Mouse (Mus musculus): ENCODE measurements around the gene Ears2.
A peak's percentile ranks its signal among the peaks of the same experiment; 100 is the strongest.

The Ears2 gene

GRCm38 (mm10) chr7:122066945-122067516 is at the start of gene Ears2, which contains the start of gene Ubfd1:
Gene Ears2 (minus strand): TSS chr7:122067263.
Gene Ubfd1 (plus strand): TSS chr7:122067175.
- DNase-seq (ENCODE audit: low read depth, low spot score), result peak; percentile 97

DNA sequence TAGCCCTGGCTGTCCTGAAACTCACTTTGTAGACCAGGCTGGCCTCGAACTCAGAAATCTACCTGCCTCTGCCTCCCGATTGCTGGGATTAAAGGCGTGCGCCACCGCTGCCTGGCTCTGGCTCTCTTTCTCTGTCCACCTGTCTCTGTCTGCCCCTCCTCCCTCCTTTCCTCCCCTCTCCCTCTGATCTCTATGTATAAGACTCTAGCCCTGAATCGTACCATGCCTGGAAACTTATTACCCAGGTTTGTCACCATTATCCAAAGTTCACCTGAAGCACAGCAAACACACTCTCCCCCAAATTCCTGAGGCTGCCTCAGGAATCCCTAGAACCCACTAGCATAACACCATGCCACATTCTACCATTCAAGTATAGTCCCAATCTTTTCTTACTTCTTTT is 41.1 kb upstream of the Ears2 start:
- DNase-seq (ENCODE audit: low read depth, low spot score), result no peak

DNA sequence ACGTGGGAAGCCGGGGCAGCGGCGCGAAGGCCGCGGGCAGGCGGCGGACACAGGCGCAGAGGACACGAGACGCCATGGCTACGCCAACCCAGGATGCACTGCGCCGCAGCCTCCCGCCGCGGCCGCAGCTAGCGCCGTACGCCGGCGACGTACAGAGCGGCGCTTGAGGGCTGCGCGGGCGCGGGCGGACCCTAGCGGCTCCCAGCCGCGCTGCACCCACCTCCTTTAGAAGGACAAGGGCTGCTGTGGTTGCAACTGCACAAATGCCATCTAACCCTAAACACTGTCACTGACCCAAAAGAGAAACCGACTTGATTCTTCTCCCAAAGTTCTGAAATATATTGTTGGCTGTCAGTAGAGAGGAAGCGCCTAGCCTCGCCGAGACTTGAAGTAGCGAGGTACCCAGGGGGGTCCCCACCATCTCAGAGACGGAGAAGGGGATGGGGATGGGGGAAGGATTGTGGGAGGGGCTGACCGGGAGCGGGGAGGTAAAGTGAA is 34.7 kb upstream of the Ears2 start, which contains the start of gene Ndufab1:
Ndufab1 (minus strand) TSS at position 140 of the 498 bp plus-strand sequence.
- peak; percentile 89 for DNase-seq (ENCODE audit: low read depth, low spot score)

DNA sequence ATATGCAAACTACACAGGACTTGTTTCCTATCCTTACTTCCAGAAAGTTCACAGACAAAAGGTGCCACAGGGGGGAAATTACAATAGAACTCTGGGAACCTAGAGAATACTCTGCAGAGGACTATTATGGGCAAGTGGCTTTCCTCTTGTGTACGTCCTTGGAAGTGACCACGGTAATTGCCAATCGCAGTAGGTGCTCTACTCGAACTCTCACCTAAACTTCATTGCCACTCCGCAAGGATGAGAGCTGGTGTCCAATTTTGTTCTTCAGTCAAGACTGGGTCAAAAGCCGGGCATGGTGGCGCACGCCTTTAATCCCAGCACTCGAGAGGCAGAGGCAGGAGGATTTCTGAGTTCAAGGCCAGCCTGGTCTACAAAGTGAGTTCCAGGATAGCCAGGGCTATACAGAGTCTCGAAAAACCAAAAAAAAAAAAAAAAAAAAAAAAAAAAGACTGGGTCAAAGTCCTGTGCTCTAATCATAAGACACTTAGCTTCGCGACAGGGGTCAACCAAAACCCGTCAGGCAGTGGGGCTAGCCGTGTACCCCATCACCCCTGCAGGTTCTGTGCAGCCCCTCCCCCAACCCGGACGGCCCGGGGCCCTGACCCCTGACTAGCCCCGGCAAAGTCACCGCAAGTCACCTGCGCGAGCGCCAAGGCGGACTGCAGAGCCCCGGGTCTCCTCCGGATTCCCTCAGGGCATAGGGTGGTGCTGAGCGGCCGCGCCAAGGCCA is 34.1 kb upstream of the Ears2 start:
- DNase-seq (ENCODE audit: low read depth, low spot score), result peak; percentile 42

- DNase-seq (ENCODE audit: low read depth, low spot score), result peak; percentile 87
Measured at GRCm38 (mm10) chr7:122099222-122099621, 32.2 kb upstream of the Ears2 start.

DNA sequence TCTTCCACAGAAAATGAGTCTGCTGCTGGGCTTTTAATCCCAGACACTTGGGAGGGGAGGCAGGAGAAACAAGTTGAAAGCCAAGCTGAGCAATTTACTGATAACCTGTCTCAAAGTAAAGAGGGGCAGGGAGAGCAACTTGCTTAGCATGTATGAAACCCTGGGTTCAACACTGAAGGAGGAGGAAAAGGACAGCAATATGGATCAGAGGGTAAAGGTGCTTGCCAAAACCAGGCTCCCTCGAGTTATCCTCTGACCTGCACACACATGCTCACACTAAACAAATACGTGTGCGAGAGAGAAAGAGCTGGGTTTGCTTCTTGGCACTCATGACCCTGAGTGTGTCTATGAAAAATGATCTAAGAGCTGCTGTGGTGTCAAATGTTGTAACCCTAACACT is 30.9 kb upstream of the Ears2 start:
- DNase-seq (ENCODE audit: low read depth, low spot score), result no peak

- peak; percentile 71 for DNase-seq (ENCODE audit: low read depth, low spot score)
Measured at GRCm38 (mm10) chr7:122094564-122095330, 27.7 kb upstream of the Ears2 start.

DNA sequence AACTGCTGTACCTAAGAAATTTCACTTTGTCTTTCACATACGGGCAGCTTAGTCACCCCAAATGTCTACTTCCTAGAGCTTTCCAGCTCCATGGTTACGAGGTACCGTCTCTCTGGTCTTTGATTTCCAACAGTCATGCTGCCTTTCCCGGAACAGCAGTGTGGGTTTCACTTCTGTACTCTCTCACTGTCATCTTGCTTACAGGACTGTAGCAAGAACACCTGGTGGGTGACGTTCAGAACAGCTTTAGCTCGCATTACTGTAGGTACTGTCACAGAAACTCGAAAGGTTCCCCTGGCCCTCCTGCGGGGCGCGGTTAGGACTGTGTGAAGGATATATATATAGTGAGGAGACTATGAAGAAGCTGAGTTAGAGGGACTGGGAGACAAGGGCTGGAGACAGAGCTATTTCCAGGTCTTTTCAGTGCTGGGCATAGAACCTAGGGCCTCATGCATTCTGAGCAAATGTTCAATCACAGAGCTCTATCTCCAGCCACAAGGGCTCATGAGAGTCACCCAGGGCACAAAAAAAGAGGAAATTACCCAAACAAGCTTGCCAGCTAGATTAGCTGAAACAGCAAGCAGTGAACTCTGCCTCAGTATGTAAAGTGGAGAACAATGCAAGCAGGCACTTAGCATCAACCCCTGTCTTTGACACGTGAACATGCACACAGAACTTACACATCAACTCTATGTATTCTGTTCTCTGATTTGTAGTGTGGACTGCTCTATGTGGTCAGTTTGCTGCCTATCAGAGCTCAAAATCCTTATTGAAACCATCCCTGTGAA is 20.3 kb upstream of the Ears2 start:
- DNase-seq (ENCODE audit: low read depth, low spot score), result no peak

- no peak for DNase-seq (ENCODE audit: low read depth, low spot score)
Measured at GRCm38 (mm10) chr7:122081071-122081470, 14.0 kb upstream of the Ears2 start.

DNA sequence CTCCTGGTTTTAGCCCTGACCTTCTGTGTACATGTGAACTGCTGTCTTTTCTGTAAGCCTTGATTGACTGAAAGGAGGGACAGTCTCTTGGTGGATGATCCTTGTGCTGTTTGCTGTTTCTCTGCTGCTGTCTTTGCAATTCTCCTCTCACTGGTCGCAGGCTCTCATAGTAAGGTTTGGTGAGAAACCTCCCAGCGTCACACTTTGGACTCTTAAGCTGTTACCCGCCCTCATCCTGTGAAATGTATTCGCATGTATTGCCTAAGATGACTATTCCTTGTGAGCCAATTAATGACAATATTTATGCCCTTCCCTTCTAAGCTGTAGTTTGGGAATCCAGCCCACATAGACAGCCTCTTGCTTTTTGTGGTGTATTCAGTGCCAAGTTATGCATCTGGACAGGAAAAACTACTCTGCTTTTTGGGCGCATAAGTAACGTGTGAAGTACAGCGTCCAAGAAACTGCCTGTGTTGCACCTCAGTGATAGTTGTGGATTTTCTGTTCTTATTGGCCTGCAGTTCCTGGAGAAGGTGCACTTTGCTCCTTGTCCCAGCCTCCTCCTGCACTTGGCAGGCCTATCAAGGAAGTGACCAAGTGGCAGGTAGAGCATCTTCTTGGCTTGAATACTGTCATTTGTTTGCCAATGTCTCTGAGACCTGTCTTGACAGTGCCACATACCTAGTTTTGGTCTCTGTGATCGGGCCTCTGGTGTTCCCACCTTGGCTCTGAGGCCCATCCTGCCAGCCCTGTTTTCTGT is 12.9 kb upstream of the Ears2 start:
- DNase-seq (ENCODE audit: low read depth, low spot score), result no peak

GRCm38 (mm10) chr7:122074374-122074773 is 7.3 kb upstream of the Ears2 start:
- no peak for DNase-seq (ENCODE audit: low read depth, low spot score)

DNA sequence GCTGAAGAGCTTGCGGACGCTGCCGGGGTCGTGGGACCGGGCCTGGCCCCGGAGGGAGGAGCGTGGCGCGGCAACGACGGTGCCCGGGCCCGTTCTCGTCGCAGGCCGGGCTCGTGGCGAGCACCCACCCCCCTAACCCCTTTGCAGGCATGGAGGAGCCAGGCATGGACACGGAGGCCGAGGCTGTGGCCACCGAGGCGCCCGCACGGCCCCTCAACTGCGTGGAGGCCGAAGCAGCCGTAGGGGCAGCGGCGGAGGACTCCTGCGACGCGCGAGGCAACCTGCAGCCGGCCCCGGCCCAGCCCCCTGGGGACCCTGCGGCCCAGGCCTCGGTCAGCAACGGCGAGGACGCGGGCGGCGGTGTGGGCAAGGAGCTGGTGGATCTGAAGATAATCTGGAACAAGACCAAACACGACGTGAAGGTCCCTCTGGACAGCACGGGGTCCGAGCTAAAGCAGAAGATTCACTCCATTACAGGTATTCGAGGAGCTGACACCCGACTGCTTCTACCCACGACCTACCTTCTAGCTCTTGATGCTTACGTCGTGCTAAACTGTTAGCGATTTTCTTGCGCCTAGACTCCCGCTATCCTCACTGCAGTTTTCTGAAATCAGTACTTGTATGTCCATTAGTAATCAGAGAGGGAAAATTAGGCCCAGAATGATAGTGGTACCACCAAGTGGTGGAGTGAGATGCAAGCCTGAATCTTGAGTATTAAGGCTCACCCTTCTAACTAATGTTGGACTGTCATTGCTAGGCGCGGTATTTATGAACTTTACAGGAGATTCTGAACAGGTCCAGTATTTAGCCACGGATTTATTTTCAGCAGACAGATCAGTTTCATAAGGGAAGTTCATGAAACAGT is 686 bp upstream of the Ears2 start:
- no peak for DNase-seq (ENCODE audit: low read depth, low spot score)

DNA sequence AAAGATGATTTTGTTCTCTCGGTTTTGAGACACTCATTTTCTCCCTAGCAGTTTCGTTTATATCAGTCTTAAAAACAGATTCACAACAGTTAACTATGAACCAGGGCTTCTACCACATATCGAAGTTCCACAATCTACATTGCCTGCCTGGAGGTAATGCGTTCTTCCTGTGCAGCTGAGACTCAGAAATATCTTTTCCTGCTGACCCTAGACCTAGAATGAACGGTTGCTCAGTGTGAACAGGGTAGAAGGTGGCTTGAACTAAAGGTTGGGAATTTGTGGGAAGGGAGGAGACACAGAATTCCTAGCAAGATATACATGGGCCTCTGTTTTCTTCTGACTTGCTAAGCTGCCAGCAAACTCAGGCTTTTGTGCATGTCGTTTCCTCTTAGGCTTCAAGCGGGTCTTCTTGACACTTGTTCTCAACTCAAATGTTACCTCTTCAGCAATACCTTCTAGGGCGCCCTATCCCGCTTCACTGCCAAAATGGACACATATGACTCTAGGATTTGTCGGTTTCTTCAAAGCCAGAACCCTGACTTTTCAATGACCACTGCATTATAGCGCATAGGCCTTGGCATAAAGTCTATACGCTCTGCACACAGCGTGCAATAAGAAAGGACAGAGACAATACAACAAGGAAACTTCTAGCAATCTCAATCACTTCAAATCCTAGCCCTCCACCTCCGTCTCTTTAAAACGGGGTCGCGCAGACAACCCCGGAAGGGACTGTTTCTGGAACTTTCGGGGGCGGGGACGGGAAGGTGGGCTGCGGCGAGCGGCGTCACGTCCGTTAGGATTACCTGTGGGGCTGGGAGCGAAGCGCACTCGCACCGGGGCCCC is 740 bp downstream of the Ears2 start:
- no peak for DNase-seq (ENCODE audit: low read depth, low spot score)

DNA sequence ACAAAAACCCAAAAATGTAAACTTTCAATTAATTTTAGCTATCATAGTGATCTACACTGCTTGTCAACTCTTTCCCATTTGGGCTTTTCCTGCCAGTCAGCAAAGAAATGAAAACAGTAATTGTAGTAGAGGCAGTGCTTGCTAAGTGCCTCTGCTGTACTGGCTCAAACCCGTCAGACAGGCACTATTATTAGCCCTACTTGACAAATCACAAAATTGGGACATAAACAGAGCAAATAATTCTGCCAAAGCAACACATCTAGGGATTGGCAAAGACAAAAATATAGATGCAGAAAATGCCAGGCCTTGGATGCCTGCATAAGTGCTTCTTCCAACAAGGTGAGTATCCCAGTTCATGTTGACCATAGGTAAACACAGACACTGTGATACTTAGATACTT is 1.4 kb downstream of the Ears2 start:
- no peak for DNase-seq (ENCODE audit: low read depth, low spot score)

GRCm38 (mm10) chr7:122056633-122057032 is 10.4 kb downstream of the Ears2 start:
- no peak for DNase-seq (ENCODE audit: low read depth, low spot score)

- no peak for DNase-seq (ENCODE audit: low read depth, low spot score)
Measured at GRCm38 (mm10) chr7:122050834-122051233, 16.2 kb downstream of the Ears2 start.

- DNase-seq (ENCODE audit: low read depth, low spot score), result no peak
Measured at GRCm38 (mm10) chr7:122048191-122048590, 18.9 kb downstream of the Ears2 start.

GRCm38 (mm10) chr7:122046813-122047212 is 20.2 kb downstream of the Ears2 start:
- no peak for DNase-seq (ENCODE audit: low read depth, low spot score)

- DNase-seq (ENCODE audit: low read depth, low spot score), result no peak
Measured at GRCm38 (mm10) chr7:122045711-122046110, 21.4 kb downstream of the Ears2 start.
